Mouse (Mus musculus) kidney, embryonic 16.5 days (tissue): Measurements from ENCODE around the gene Fgf15. TPM values are rescaled to one million over a fixed set of nuclear protein-coding genes. Genes with fewer than 3 reads are reported as not detected.
"Not testable (repeated sequence)": the region's sequence is repeated elsewhere in the genome, so short reads cannot be mapped to it uniquely, and the experiment has no call there.

Source experiments
- ATAC-seq: fragments of 200-750 bp; cut with Nextera tagmentation; 2 replicates; pipeline ENCODE4 v1.8.0; 2017; ENCODE audit warnings: moderate TSS enrichment; ENCODE audit not compliant: low FRiP score, low TSS enrichment
- H3K27ac ChIP-seq: fragments of 300-500 bp; sonication (generic); 2 replicates; pipeline ENCODE4 v1.5.1; 2014; ENCODE audit warnings: low read length
- H3K27me3 ChIP-seq: fragments of 300-500 bp; sonication (generic); 2 replicates; pipeline ENCODE4 v1.6.1; 2014; ENCODE audit warnings: low read length, control low read depth, mixed read lengths; ENCODE audit not compliant: insufficient read depth
- H3K36me3 ChIP-seq: fragments of 300-500 bp; sonication (generic); 2 replicates; pipeline ENCODE4 v1.6.1; 2014; ENCODE audit warnings: low read length, control low read depth, mixed read lengths; ENCODE audit not compliant: insufficient read depth
- H3K4me1 ChIP-seq: fragments of 300-500 bp; sonication (generic); 2 replicates; pipeline ENCODE4 v1.6.1; 2014; ENCODE audit warnings: low read length, control low read depth, mixed read lengths; ENCODE audit not compliant: insufficient read depth
- H3K4me2 ChIP-seq: fragments of 300-500 bp; sonication (generic); replicated peaks from 2 replicates; pipeline ENCODE4 v1.6.1; 2014; ENCODE audit warnings: low read depth, low read length
- H3K4me3 ChIP-seq: fragments of 300-500 bp; sonication (generic); 2 replicates; pipeline ENCODE4 v1.5.1; 2014; ENCODE audit warnings: mild to moderate bottlenecking, low read length
- H3K9ac ChIP-seq: fragments of 300-500 bp; sonication (generic); replicated peaks from 2 replicates; pipeline ENCODE4 v1.6.1; 2014; ENCODE audit warnings: low read length
- H3K9me3 ChIP-seq: fragments of 300-500 bp; sonication (generic); 2 replicates; pipeline ENCODE4 v1.6.1; 2016; ENCODE audit warnings: low read length, control low read depth
- WGBS: fragments of 180-500 bp; shearing (Covaris S2); extraction: QIAGEN DNeasy Blood & Tissue Kit; methylation state at CpG from one replicate; pipeline ENCODE4 v1.1.7; 2014; 5-methylcytosine and 5-hydroxymethylcytosine counted together
- polyA plus RNA-seq: library from polyadenylated mRNA; unstranded; fragments of >200 nt; fragmentation: Nextera tagmentation; extraction: Ambion mirVana; gene quantifications from 2 replicates; pipeline ENCODE4 v1.2.1, GENCODE M21; 2015

The Fgf15 gene
- polyA plus RNA-seq, 1 experiment from 2014 or later: 3.1 TPM

- not testable (repeated sequence) for H3K27me3 ChIP-seq, H3K4me2 ChIP-seq, ATAC-seq, H3K36me3 ChIP-seq, H3K9ac ChIP-seq, H3K27ac ChIP-seq, H3K4me1 ChIP-seq, H3K4me3 ChIP-seq, H3K9me3 ChIP-seq
- WGBS: 95% methylated on average over 3 of the region's 3 CpGs
Measured at GRCm38 (mm10) chr7:144905514-144905913, 9.2 kb downstream of the Fgf15 start.

GRCm38 (mm10) chr7:144906708-144907397 lies 10.5 kb downstream of the Fgf15 start:
- H3K9ac ChIP-seq: peak overlapping the region; percentile 13; the same call in 1 of the 2 replicates
- 10% methylated on average over 28 of the region's 28 CpGs for WGBS
- H3K4me1 ChIP-seq: peaks cover 4% of the 10 kb centered on the region; the same call in 1 of the 2 replicates
- peaks cover 4% of the 10 kb centered on the region; the same call in 1 of the 2 replicates for H3K27me3 ChIP-seq
- no peak overlapping the region for H3K27ac ChIP-seq
- peak overlapping the region; percentile 21; the same call in 1 of the 2 replicates for H3K4me3 ChIP-seq
- H3K9me3 ChIP-seq: peaks cover 4% of the 10 kb centered on the region; the same call in 1 of the 2 replicates
- ATAC-seq: peak; percentile 47
- H3K36me3 ChIP-seq: no peaks in the 10 kb centered on the region
- H3K4me2 ChIP-seq: peak overlapping the region; percentile 44

DNA sequence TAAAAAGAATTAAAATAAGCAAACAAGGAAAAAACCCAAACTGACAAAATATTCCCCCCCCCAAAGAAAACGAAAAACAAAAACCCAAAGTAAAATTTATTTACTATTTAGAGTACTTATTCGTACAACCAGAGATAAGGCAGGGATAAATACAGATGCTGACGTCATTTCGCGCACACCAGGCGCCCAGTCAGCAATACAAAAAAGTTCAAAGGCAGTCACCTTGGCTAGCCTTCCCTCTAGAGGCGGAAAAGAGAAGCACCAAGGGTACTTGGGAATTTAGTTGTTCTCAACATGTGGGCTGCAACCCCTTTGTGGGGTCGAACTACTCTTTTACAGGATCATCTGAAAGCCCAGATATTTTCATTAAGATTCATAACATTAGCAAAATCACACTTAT lies 11.5 kb downstream of the Fgf15 start:
- Histone ChIP-seq H3K27ac (no peak overlapping the region), H3K4me3 (no peak overlapping the region), H3K4me2 (no peak overlapping the region), H3K9me3 (peaks cover 4% of the 10 kb centered on the region; the same call in 1 of the 2 replicates), H3K36me3 (no peaks in the 10 kb centered on the region), H3K4me1 (peaks cover 4% of the 10 kb centered on the region; the same call in 1 of the 2 replicates), H3K27me3 (peaks cover 4% of the 10 kb centered on the region; the same call in 1 of the 2 replicates), H3K9ac (no peak overlapping the region)
- ATAC-seq: no peak
- 7% methylated on average over 8 of the region's 8 CpGs for WGBS

DNA sequence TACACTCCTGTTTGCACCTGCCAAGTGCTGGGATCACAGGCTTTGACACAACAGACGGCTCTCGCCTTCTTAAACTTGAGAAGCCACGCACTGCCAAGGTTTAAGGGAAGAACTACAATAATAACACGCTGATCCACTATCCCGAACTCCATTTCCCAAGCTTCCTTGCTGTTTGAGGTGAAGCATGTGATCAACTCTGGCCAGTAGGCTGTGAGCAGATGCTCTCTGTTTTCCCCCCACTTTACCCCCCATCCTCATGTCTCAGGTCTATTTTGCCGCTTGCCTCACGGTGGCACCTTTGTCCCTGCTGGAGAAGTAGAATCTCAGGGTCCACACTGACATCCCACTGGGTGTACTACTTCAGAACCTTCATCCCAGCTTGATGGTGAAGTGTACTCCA lies 12.4 kb downstream of the Fgf15 start:
- H3K4me2 ChIP-seq: no peak overlapping the region
- peaks cover 4% of the 10 kb centered on the region; the same call in 1 of the 2 replicates for H3K4me1 ChIP-seq
- no peak overlapping the region for H3K9ac ChIP-seq
- peaks cover 4% of the 10 kb centered on the region; the same call in 1 of the 2 replicates for H3K27me3 ChIP-seq
- no peaks in the 10 kb centered on the region for H3K36me3 ChIP-seq
- WGBS: 35% methylated on average over 7 of the region's 7 CpGs
- H3K4me3 ChIP-seq: no peak overlapping the region
- no peak overlapping the region for H3K27ac ChIP-seq
- peaks cover 4% of the 10 kb centered on the region; the same call in 1 of the 2 replicates for H3K9me3 ChIP-seq
- no peak for ATAC-seq

- Histone ChIP-seq H3K9ac (no peak overlapping the region), H3K4me1 (peaks cover 12% of the 10 kb centered on the region), H3K4me2 (no peak overlapping the region), H3K9me3 (no peaks in the 10 kb centered on the region), H3K27ac (no peak overlapping the region), H3K36me3 (no peaks in the 10 kb centered on the region), H3K27me3 (peaks cover 4% of the 10 kb centered on the region; the same call in 1 of the 2 replicates), H3K4me3 (no peak overlapping the region)
- WGBS: 93% methylated on average over 1 of the region's 1 CpGs
- no peak for ATAC-seq
Measured at GRCm38 (mm10) chr7:144911121-144911520, 14.8 kb downstream of the Fgf15 start.

DNA sequence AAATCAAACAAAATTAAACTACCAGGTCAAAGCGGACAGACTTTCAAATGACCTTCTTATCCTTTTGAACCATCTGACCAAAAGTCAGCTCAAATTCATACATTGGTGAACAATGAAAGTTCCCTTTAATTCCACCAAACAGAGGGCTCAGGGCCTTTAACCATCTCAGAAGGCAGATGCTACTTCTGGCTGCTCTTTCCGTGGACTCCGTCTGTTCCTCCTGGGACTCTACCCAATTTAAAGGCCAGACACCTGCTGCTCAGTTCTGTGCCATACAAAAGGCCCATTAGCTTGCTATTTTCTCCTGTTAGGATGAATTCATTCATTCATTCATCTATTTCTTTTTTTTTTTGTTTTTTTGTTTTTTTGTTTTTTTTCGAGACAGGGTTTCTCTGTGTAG lies 16.6 kb downstream of the Fgf15 start:
- no peak overlapping the region for H3K4me2 ChIP-seq
- no peak overlapping the region for H3K27ac ChIP-seq
- ATAC-seq: no peak
- 78% methylated on average over 4 of the region's 4 CpGs for WGBS
- no peaks in the 10 kb centered on the region for H3K9me3 ChIP-seq
- H3K9ac ChIP-seq: no peak overlapping the region
- no peaks in the 10 kb centered on the region for H3K27me3 ChIP-seq
- peaks cover 8% of the 10 kb centered on the region for H3K4me1 ChIP-seq
- no peak overlapping the region for H3K4me3 ChIP-seq
- H3K36me3 ChIP-seq: peaks cover 5% of the 10 kb centered on the region; the same call in 1 of the 2 replicates

DNA sequence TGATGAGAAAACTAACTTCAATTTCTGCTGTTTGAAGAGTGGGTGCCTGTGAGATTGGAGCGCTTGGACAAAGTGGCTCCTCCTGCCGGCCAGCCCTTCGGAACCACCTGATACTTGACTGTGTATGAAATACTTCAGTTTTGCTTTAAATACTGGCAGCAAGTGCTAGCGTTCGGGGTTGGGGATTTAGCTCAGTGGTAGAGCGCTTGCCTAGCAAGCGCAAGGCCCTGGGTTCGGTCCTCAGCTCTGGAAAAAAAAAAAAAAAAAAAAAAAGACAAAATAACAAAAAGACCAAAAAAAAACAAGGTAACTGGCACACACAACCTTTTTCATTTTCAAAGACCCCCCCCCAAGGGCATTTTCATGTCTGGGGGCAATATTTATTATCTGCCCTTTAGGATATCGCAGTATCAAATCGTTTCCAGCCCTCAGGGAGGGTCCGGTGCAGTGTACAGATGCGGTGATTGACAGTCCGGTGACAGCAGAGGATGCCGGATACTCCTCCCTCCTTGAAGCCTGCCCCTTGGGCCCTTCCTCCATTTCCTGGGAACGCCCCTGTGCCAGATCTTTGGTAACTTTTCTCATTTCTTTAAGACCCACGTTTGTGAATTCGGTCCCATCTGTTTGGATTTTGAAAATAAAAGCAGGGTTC lies 18.1 kb downstream of the Fgf15 start:
- Histone ChIP-seq H3K27me3 (no peaks in the 10 kb centered on the region), H3K36me3 (peaks cover 17% of the 10 kb centered on the region), H3K4me3 (peak overlapping the region; percentile 93), H3K9ac (peak overlapping the region; percentile 85), H3K4me1 (peaks cover 8% of the 10 kb centered on the region), H3K4me2 (peak overlapping the region; percentile 93), H3K27ac (peak overlapping the region; percentile 81), H3K9me3 (no peaks in the 10 kb centered on the region)
- WGBS: 8% methylated on average over 17 of the region's 17 CpGs
- peak; percentile 93 for ATAC-seq

DNA sequence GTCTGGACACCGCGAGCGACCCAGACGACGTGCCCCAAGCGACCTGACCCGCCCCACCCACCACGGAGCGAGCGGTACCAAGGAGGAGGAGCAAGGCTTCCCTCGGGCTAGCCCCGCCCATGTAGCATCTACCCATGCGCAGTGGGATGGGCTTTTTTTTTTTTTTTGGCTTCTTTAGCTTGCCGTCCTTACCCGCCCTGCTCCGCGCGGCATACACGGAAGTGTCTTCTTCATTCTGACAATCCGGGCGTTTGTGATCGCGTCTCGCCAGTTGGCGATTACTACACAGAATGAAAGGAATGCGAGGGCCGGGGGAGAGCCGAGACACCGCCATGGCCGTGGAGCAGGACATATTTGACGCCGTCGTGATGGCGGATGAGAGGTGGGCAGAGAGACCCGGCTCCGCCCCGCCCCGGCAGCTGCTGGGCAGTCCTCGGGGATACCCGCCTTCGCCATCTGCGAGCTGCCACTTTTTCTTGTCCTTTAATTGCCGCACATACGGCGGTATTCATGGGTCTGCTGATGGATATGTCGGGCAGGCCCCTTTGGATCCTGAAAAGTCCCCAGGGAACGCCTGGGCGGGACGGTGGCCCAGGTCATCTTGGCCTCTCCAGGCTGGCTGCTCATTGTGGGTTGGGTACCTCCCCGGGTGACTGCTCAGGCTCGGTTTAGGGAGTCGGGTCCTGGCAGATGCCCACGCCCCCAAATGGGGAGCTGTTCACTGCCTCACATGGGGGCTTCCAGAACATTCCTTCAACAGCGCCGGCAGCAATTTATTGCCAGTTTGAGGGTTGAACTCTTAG lies 18.8 kb downstream of the Fgf15 start, which contains the start of gene LTO1:
Gene LTO1, plus strand, starts transcription at position 153 of the 803 bp plus-strand sequence.
- no peaks in the 10 kb centered on the region for H3K27me3 ChIP-seq
- peaks cover 24% of the 10 kb centered on the region for H3K36me3 ChIP-seq
- H3K9ac ChIP-seq: peak within 1 kb of the TSS; percentile 85
- H3K4me3 ChIP-seq: peak within 1 kb of the TSS; percentile 93
- peak within 1 kb of the TSS; percentile 81 for H3K27ac ChIP-seq
- WGBS: under 1% methylated on average over 55 of the region's 55 CpGs
- no peaks in the 10 kb centered on the region for H3K9me3 ChIP-seq
- peaks cover 8% of the 10 kb centered on the region for H3K4me1 ChIP-seq
- H3K4me2 ChIP-seq: peak within 1 kb of the TSS; percentile 93
- ATAC-seq: peak; percentile 93

GRCm38 (mm10) chr7:144918823-144919222 lies 22.5 kb downstream of the Fgf15 start:
- Histone ChIP-seq H3K9ac (no peak overlapping the region), H3K36me3 (peaks cover 30% of the 10 kb centered on the region), H3K4me2 (no peak overlapping the region), H3K27me3 (no peaks in the 10 kb centered on the region), H3K27ac (no peak overlapping the region), H3K9me3 (no peaks in the 10 kb centered on the region), H3K4me1 (peaks cover 8% of the 10 kb centered on the region), H3K4me3 (no peak overlapping the region)
- 84% methylated on average over 1 of the region's 1 CpGs for WGBS
- ATAC-seq: no peak
